In the genomic region with DNA sequence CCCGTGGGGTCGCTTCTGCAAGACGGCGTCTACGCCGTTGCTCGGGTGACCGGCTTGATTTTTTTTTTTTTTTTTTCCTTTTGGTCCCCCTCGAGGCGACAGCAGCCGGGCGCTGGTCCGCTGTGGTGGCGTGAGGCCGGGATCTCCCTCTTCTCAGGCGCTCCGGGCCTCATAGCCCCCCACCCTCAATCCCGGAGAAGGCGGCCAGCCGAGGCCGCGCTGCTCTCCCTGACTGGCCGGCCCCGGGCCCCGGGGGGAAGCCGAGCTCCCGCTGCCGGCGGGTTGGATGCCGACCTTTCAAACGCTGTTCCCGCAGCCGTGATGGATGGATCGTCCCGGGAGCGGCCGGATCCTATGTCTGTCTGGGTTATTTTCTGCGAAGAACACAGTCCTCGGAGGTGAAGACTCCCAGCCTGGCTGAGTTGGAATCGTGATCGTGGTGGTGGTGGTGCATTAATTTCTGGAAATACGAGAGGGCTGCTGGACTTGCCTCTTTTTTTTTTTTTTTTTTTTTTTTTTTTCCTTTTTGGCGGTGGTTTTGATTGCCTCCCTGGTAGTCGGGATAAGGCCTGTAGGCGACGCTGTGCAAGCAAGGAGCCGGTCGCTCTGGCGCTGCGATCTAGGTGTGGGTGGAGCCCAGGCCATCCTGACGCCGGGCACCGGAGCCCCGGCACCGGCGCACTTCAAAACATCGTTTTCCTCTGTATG, we compare ENCODE assay signal across 8 mouse cellular contexts. TPM values are rescaled to one million over a fixed set of nuclear protein-coding genes. Genes with fewer than 3 reads are reported as not detected.
A peak's percentile ranks its signal among the peaks of the same experiment; 100 is the strongest.
DNase-seq lines count a peak whose midpoint lies in the region; ATAC-seq lines count a peak whose summit lies in the region.

No protein-coding gene starts in this region.

- H3K27me3 ChIP-seq in intestine, embryonic 14.5 days (replicated peaks; ENCODE audit: control insufficient read depth, insufficient read depth, low read length): no peaks in the 10 kb centered on the region
- H3K27me3 ChIP-seq in midbrain, embryonic 10.5 days (ENCODE audit: low read depth, poor library complexity, severe bottlenecking): no peaks in the 10 kb centered on the region

- H3K9me3 ChIP-seq in intestine, embryonic 14.5 days (ENCODE audit: control insufficient read depth, low read length): no peaks in the 10 kb centered on the region
- H3K9me3 ChIP-seq in midbrain, embryonic 10.5 days (replicated peaks): no peaks in the 10 kb centered on the region

- under 1% methylated on average over 49 of the region's 57 CpGs for WGBS in intestine, embryonic 14.5 days
- WGBS in midbrain, embryonic 10.5 days: 0% methylated on average over 57 of the region's 57 CpGs

- H3K4me2 ChIP-seq in intestine, embryonic 14.5 days (ENCODE audit: low read length): peak overlapping the region; percentile 97

- peak; percentile 65 for ATAC-seq in intestine, embryonic 14.5 days (replicated peaks; ENCODE audit: low FRiP score, low TSS enrichment, low read depth)

- no peaks in the 10 kb centered on the region for H3K36me3 ChIP-seq in intestine, embryonic 14.5 days (ENCODE audit: control insufficient read depth, insufficient read depth, low read length)
- no peaks in the 10 kb centered on the region for H3K36me3 ChIP-seq in midbrain, embryonic 10.5 days

- peak overlapping the region; percentile 100 for H3K27ac ChIP-seq in intestine, embryonic 14.5 days (ENCODE audit: low read depth)
- H3K27ac ChIP-seq in midbrain, embryonic 10.5 days (replicated peaks): peak overlapping the region; percentile 95

- peaks cover 15% of the 10 kb centered on the region for H3K4me1 ChIP-seq in intestine, embryonic 14.5 days (replicated peaks; ENCODE audit: control insufficient read depth, insufficient read depth, low read length)
- peaks cover 34% of the 10 kb centered on the region for H3K4me1 ChIP-seq in midbrain, embryonic 10.5 days

- peak overlapping the region; percentile 98 for H3K9ac ChIP-seq in intestine, embryonic 14.5 days (ENCODE audit: low read length)

- H3K4me3 ChIP-seq in intestine, embryonic 14.5 days (ENCODE audit: low read depth, low read length): peak overlapping the region; percentile 83
- peak overlapping the region; percentile 95 for H3K4me3 ChIP-seq in midbrain, embryonic 10.5 days

- intact Hi-C loops in gastrocnemius, postnatal 14 days (cut with DNase I; ENCODE audit: low total_unique reads): loop anchor here (5.0 kb wide), 1 partner anchor 63 kb away; no protein-coding TSS in a partner anchor
- intact Hi-C loops in left cerebral cortex, postnatal 36 days (cut with DNase I): loop anchor here (2.0 to 5.0 kb wide), 4 partner anchors 63 to 144 kb away; no protein-coding TSS in a partner anchor

- DNase-seq in adrenal gland, adult 2 months: peak; percentile 90
- DNase-seq in embryo, embryonic 10.5 days (ENCODE audit: low spot score): peak; percentile 93
- peak; percentile 86 for DNase-seq in gastrocnemius, postnatal 14 days
- peak; percentile 90 for DNase-seq in intestine, embryonic 14.5 days (ENCODE audit: low spot score)
- DNase-seq in left cerebral cortex, postnatal 36 days (ENCODE audit: low spot score in 2 of 2): peak; percentile 76 to 78
- DNase-seq in midbrain, embryonic 10.5 days (ENCODE audit: low spot score): peak; percentile 82
- peak; percentile 64 to 73 for DNase-seq in right cerebral cortex, postnatal 36 days (ENCODE audit: low spot score in 2 of 2)
- peak; percentile 70 to 72 for DNase-seq in urinary bladder, postnatal 4 days (ENCODE audit: low spot score in 2 of 2)

RNA-seq across cellular contexts. Expression of a gene that starts 0.8 kb away (rescaled TPM):
- 10 to 100 TPM; 35.8 to 50.4 TPM for total RNA-seq in adrenal gland, adult 2 months (2021)
- 1.7 and 1.9 TPM in 2 replicates for polyA plus RNA-seq in adrenal gland, adult 2 months (2012; rRNA removed)
- total RNA-seq in gastrocnemius, postnatal 14 days (2021): 10 to 100 TPM; 21.9 to 23.1 TPM
- 23.3 and 23.8 TPM in 2 replicates for polyA plus RNA-seq in intestine, embryonic 14.5 days (2014; fragmentation: Nextera tagmentation; extraction: Ambion mirVana)
- total RNA-seq in left cerebral cortex, postnatal 36 days (2021): 10 to 100 TPM; 23.5 to 34.2 TPM
- polyA plus RNA-seq in midbrain, embryonic 10.5 days (2016; fragmentation: Nextera tagmentation; extraction: Ambion mirVana): 15.8 and 17.9 TPM in 2 replicates

Comparison
In these comparisons a context has a peak if more than half of its experiments do, and no peak if none do; other contexts are left out.
1. Peak in every context shown above with its lines: DNase-seq, ATAC-seq, H3K4me3 ChIP-seq and H3K27ac ChIP-seq.